Mouse (Mus musculus): ENCODE results near the gene Gm20403. TPM values are rescaled to one million over a fixed set of nuclear protein-coding genes. Genes with fewer than 3 reads are reported as not detected.

Gm20403 gene
- polyA plus RNA-seq, 1 experiment from 2014 or later = not detected

DNA sequence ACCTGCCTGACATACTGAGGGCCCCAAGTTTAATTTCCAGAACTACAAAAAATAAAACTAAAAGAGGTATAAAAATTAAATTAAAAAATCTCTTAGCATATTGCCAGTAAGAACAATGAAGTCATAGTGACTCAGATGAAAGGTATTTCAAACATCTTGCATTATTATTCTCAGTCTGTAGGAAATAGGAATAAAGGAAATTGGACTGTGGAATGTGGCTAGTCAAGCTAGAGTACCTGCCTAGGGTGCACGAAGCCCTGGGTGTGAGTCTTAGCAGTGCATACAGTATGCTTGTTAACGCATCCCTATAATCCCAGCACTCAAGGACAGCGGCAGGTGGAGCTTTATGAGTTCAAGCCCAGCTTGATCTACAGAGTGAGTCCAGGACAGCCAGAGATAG, 9.6 kb upstream of the Gm20403 start:
- no peak overlapping the region for H3K9ac ChIP-seq (ENCODE audit: low read depth, low read length)
- no peak for ATAC-seq
- H3K27me3 ChIP-seq (ENCODE audit: control insufficient read depth, insufficient read depth, low read depth, low read length) = no peaks in the 10 kb centered on the region
- no peak overlapping the region for H3K4me3 ChIP-seq (ENCODE audit: low read depth, low read length)
- no peaks in the 10 kb centered on the region for H3K36me3 ChIP-seq (ENCODE audit: control insufficient read depth, insufficient read depth, low read length)
- WGBS = 75% methylated on average over 3 of the region's 3 CpGs
- no peak overlapping the region for H3K27ac ChIP-seq (ENCODE audit: low read length)
- no peaks in the 10 kb centered on the region for H3K4me1 ChIP-seq (ENCODE audit: control insufficient read depth, insufficient read depth, low read length)
- H3K9me3 ChIP-seq (replicated peaks; ENCODE audit: control insufficient read depth, low read length, poor library complexity, severe bottlenecking) = no peaks in the 10 kb centered on the region
- no peak overlapping the region for H3K4me2 ChIP-seq (ENCODE audit: low read length)

DNA sequence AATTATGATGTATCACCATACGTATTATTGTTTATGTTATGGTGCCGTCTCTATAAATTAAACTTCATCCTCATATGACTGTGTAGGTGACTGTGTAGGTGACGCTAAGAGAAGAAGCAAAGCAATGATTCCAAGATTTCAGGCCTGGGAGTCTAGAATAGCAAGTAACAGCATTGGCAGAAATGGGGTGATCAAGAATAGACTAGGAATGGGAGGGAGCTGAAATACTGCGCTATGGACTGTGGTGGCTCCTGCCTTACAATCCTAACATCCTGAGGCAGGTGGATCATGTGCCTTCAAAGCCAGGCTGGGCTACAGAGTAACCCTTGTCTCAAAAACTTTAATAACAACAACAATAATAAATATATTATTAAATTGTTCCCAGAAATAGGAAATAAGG, 8.1 kb upstream of the Gm20403 start:
- 92% methylated on average over 4 of the region's 4 CpGs for WGBS
- H3K9me3 ChIP-seq (replicated peaks; ENCODE audit: control insufficient read depth, low read length, poor library complexity, severe bottlenecking) = no peaks in the 10 kb centered on the region
- no peak for ATAC-seq
- no peaks in the 10 kb centered on the region for H3K36me3 ChIP-seq (ENCODE audit: control insufficient read depth, insufficient read depth, low read length)
- no peaks in the 10 kb centered on the region for H3K27me3 ChIP-seq (ENCODE audit: control insufficient read depth, insufficient read depth, low read depth, low read length)
- no peak overlapping the region for H3K4me2 ChIP-seq (ENCODE audit: low read length)
- H3K27ac ChIP-seq (ENCODE audit: low read length) = no peak overlapping the region
- H3K9ac ChIP-seq (ENCODE audit: low read depth, low read length) = no peak overlapping the region
- H3K4me3 ChIP-seq (ENCODE audit: low read depth, low read length) = no peak overlapping the region
- no peaks in the 10 kb centered on the region for H3K4me1 ChIP-seq (ENCODE audit: control insufficient read depth, insufficient read depth, low read length)

DNA sequence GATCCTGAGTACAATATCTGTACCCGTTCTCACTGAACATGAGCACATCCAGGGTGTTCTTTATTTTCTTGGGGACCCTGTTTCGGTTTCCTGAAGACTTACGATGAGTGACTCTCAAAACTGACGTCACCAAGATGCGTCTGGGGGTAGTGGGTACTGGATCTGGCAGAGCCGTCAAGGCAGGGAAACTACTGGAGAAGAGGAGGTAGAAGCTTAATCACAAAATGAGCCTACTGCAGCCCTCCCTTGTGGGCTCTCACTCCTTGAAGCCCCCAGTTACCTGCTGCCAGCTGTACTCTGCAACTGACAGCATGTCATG, 7.7 kb upstream of the Gm20403 start:
- no peak for ATAC-seq
- WGBS = 80% methylated on average over 6 of the region's 6 CpGs
- no peaks in the 10 kb centered on the region for H3K4me1 ChIP-seq (ENCODE audit: control insufficient read depth, insufficient read depth, low read length)
- H3K27me3 ChIP-seq (ENCODE audit: control insufficient read depth, insufficient read depth, low read depth, low read length) = no peaks in the 10 kb centered on the region
- no peak overlapping the region for H3K27ac ChIP-seq (ENCODE audit: low read length)
- H3K4me3 ChIP-seq (ENCODE audit: low read depth, low read length) = no peak overlapping the region
- no peaks in the 10 kb centered on the region for H3K36me3 ChIP-seq (ENCODE audit: control insufficient read depth, insufficient read depth, low read length)
- no peak overlapping the region for H3K4me2 ChIP-seq (ENCODE audit: low read length)
- H3K9me3 ChIP-seq (replicated peaks; ENCODE audit: control insufficient read depth, low read length, poor library complexity, severe bottlenecking) = no peaks in the 10 kb centered on the region
- H3K9ac ChIP-seq (ENCODE audit: low read depth, low read length) = no peak overlapping the region

DNA sequence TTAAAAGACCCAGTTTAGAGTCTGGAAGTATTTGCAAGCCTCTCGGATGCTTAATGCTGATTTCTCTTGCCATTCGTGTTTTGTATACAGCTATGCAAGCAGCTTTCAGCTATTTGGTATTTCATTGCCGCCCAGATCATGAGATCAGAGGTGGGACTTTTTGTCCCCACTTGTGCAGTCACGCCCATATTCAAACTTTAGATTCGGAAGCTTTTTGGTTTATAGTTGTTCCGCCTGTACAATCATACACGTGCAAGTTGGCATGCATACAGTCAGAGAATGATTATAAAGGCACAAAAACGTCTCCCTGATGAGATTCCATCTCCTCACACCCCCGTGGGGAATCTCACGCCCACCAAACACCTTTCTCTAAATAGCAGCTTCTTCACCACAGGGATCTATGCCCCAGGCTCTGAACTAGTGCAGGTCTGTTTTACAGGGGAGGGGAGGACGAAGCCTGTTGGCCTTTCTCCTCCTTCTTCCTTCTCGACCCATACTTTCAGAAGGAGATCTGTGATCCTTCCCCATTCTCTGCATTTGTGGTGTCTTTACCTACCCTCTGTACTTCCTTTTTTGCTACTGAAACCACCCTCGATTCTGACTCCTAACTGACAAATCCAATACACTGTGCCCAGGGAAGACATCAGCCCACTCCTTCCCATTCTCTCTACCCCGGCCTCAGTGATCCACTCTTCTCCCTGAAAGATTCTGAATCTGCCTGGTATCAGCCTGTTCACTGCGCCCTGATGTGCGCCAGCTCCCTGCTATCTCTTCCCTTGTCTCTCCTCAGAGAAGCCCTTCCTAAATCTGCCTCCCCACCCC, 7.1 kb upstream of the Gm20403 start:
- no peaks in the 10 kb centered on the region for H3K4me1 ChIP-seq (ENCODE audit: control insufficient read depth, insufficient read depth, low read length)
- no peak overlapping the region for H3K4me2 ChIP-seq (ENCODE audit: low read length)
- H3K9me3 ChIP-seq (replicated peaks; ENCODE audit: control insufficient read depth, low read length, poor library complexity, severe bottlenecking) = no peaks in the 10 kb centered on the region
- H3K4me3 ChIP-seq (ENCODE audit: low read depth, low read length) = no peak overlapping the region
- ATAC-seq = no peak
- H3K27me3 ChIP-seq (ENCODE audit: control insufficient read depth, insufficient read depth, low read depth, low read length) = no peaks in the 10 kb centered on the region
- 77% methylated on average over 16 of the region's 16 CpGs for WGBS
- no peaks in the 10 kb centered on the region for H3K36me3 ChIP-seq (ENCODE audit: control insufficient read depth, insufficient read depth, low read length)
- H3K27ac ChIP-seq (ENCODE audit: low read length) = no peak overlapping the region
- no peak overlapping the region for H3K9ac ChIP-seq (ENCODE audit: low read depth, low read length)

DNA sequence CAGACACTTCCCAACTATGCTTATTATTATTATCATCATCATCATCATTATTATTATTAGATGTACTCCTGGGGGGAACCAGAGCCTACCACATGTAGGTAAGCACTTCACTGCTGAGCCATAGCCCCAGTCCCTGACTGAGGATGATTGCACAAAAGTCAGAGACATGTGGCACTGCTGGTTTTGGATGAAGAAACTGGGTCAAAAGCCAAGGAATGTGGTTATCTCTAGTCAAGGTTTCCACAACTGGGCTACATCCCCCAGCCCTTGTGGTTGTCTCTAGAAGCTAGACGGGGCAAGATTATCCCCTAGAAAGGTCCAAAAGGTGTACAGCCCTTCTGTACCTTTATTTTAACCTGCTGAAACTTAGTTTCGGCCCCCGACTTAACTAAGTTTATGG, 6.5 kb upstream of the Gm20403 start:
- no peaks in the 10 kb centered on the region for H3K9me3 ChIP-seq (replicated peaks; ENCODE audit: control insufficient read depth, low read length, poor library complexity, severe bottlenecking)
- WGBS = 96% methylated on average over 3 of the region's 3 CpGs

DNA sequence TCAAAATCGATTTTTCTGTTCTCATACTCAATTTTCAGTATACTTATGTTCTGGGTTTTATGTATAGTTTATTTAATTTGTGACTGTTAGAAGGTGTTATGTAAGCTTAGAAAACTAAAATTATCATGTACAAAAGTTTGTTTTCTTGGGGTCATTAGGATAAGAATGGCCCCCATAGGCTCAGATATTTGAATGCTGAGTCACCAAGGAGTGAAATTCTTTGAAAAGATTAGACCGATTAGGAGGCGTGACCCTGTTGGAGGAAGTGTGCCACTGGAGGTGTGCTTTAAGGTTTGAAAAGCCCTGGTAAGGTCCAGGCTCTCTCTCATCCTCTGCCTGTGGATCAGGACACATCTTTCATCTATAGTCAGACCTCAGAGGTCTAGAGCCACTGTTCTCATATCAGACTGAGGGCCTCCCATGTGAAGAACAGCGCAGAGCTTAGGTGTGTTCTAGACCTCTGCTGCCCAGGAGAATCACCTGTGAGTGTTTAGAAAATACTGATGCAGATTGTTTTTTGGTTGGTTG, 2.1 kb upstream of the Gm20403 start:
- no peak overlapping the region for H3K27ac ChIP-seq (ENCODE audit: low read length)
- H3K9ac ChIP-seq (ENCODE audit: low read depth, low read length) = no peak overlapping the region
- no peak overlapping the region for H3K4me3 ChIP-seq (ENCODE audit: low read depth, low read length)
- no peak for ATAC-seq
- H3K36me3 ChIP-seq (ENCODE audit: control insufficient read depth, insufficient read depth, low read length) = no peaks in the 10 kb centered on the region
- H3K4me2 ChIP-seq (ENCODE audit: low read length) = no peak overlapping the region
- peaks cover 7% of the 10 kb centered on the region for H3K4me1 ChIP-seq (ENCODE audit: control insufficient read depth, insufficient read depth, low read length)
- 74% methylated on average over 4 of the region's 4 CpGs for WGBS
- H3K9me3 ChIP-seq (replicated peaks; ENCODE audit: control insufficient read depth, low read length, poor library complexity, severe bottlenecking) = no peaks in the 10 kb centered on the region
- H3K27me3 ChIP-seq (ENCODE audit: control insufficient read depth, insufficient read depth, low read depth, low read length) = no peaks in the 10 kb centered on the region

More for the DNA sequence above, 6.5 kb upstream of the Gm20403 start:
- no peak overlapping the region for H3K27ac ChIP-seq (ENCODE audit: low read length)
- no peak overlapping the region for H3K4me2 ChIP-seq (ENCODE audit: low read length)
- no peaks in the 10 kb centered on the region for H3K36me3 ChIP-seq (ENCODE audit: control insufficient read depth, insufficient read depth, low read length)
- H3K4me3 ChIP-seq (ENCODE audit: low read depth, low read length) = no peak overlapping the region
- H3K4me1 ChIP-seq (ENCODE audit: control insufficient read depth, insufficient read depth, low read length) = no peaks in the 10 kb centered on the region
- no peak overlapping the region for H3K9ac ChIP-seq (ENCODE audit: low read depth, low read length)
- no peaks in the 10 kb centered on the region for H3K27me3 ChIP-seq (ENCODE audit: control insufficient read depth, insufficient read depth, low read depth, low read length)
- ATAC-seq = no peak

DNA sequence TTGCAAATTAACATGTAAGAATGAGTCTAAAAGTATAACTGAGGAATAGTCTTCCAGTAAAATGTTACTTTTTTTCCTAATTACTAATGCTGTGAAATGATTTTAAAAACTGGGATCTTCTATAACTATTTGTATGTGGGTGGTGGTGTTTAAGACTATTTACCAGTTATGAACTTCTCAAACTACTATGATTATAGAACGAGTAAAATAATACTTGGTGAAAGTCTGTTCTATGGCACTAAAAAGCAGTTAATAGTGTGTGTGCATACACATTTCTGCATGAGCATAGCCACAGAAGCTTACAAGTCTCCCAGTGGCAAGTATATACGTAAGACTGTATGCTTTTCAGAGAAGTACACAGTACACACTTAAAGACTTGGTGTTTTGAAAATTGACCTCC, 827 bp upstream of the Gm20403 start:
- Histone ChIP-seq H3K4me3 (ENCODE audit: low read depth, low read length) (no peak overlapping the region), H3K27me3 (ENCODE audit: control insufficient read depth, insufficient read depth, low read depth, low read length) (no peaks in the 10 kb centered on the region), H3K4me2 (ENCODE audit: low read length) (no peak overlapping the region), H3K4me1 (ENCODE audit: control insufficient read depth, insufficient read depth, low read length) (peaks cover 7% of the 10 kb centered on the region), H3K27ac (ENCODE audit: low read length) (no peak overlapping the region), H3K9me3 (replicated peaks; ENCODE audit: control insufficient read depth, low read length, poor library complexity, severe bottlenecking) (no peaks in the 10 kb centered on the region), H3K36me3 (ENCODE audit: control insufficient read depth, insufficient read depth, low read length) (no peaks in the 10 kb centered on the region), H3K9ac (ENCODE audit: low read depth, low read length) (no peak overlapping the region)
- no peak for ATAC-seq
- WGBS = 90% methylated on average over 2 of the region's 2 CpGs

DNA sequence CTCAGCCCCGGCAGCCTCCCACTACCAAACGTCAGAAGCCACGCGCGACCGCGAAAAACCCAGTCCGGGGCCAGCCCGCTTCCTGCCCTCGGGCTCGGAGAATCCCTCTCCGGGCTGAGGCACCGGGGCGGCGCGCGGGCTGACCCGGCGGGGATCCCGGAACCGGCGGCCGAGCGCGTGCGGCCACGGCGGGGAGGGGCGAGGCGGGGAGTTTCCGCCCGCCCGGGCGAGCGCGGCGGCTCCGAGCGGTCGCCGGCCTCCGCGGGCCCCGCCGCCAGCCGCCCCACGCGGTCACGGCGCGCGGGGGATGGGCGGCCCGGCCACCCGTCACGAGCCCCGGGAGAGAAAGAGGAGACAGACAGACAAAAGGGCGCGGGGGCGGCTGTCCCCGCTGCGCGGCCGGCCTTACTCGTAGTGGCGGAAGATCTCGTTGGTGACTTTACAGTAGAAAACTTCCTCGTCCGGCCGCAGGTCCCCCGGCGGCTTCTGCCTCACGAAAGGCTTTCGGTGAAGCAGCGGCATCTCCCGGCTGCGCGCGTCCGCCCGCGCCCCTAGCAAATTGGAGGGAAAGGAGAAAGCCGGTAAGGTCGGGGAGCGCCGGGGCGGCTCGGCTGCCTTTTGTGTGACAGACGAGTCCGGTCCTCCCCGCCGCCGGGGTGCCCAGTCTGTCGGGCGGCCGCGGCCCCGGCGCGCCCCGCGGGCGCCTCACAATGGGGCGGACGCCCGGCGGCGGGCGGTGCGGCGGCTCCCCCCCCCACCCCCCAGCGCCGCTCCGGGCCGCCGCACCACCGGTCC, 875 bp downstream of the Gm20403 start:
- H3K36me3 ChIP-seq (ENCODE audit: control insufficient read depth, insufficient read depth, low read length) = no peaks in the 10 kb centered on the region
- under 1% methylated on average over 90 of the region's 117 CpGs for WGBS
- no peaks in the 10 kb centered on the region for H3K9me3 ChIP-seq (replicated peaks; ENCODE audit: control insufficient read depth, low read length, poor library complexity, severe bottlenecking)
- peak overlapping the region; percentile 74 for H3K27ac ChIP-seq (ENCODE audit: low read length)
- H3K9ac ChIP-seq (ENCODE audit: low read depth, low read length) = peak overlapping the region; percentile 78
- H3K27me3 ChIP-seq (ENCODE audit: control insufficient read depth, insufficient read depth, low read depth, low read length) = no peaks in the 10 kb centered on the region
- H3K4me1 ChIP-seq (ENCODE audit: control insufficient read depth, insufficient read depth, low read length) = peaks cover 7% of the 10 kb centered on the region
- ATAC-seq = peak; percentile 75
- peak overlapping the region; percentile 99 for H3K4me2 ChIP-seq (ENCODE audit: low read length)
- peak overlapping the region; percentile 91 for H3K4me3 ChIP-seq (ENCODE audit: low read depth, low read length)

DNA sequence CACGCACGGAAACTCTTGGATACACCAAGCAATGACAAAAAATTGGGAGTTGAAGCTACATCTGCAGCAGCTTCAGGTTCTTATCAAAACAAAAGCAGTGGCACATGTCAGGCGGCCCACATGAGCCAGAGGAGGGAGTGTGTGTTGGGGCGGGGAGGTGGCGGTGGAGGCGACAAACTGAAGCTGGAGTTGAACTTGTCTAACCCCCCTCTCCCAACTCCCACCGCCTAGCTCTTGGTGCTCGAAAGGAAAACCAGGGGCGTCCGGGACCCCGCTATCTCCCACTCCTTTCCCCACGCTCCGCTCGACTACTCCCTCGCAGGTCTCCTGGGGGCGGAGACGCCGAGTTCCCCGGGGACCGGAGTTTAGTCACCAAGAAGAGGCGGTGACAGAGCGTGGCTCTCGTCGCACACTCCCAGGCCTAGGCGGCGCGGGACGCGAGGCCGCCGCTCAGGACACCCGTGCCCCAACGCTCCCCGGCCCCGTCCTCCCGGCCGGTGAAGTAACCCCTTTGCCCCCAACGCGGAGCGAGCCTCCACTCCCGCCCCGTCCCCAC, 1.6 kb downstream of the Gm20403 start:
- WGBS = under 1% methylated on average over 42 of the region's 42 CpGs

More for the DNA sequence above, 1.6 kb downstream of the Gm20403 start:
- H3K9me3 ChIP-seq (replicated peaks; ENCODE audit: control insufficient read depth, low read length, poor library complexity, severe bottlenecking) = no peaks in the 10 kb centered on the region
- no peaks in the 10 kb centered on the region for H3K27me3 ChIP-seq (ENCODE audit: control insufficient read depth, insufficient read depth, low read depth, low read length)
- H3K4me3 ChIP-seq (ENCODE audit: low read depth, low read length) = peak overlapping the region; percentile 91
- ATAC-seq = peak; percentile 73
- H3K9ac ChIP-seq (ENCODE audit: low read depth, low read length) = peak overlapping the region; percentile 78
- H3K4me1 ChIP-seq (ENCODE audit: control insufficient read depth, insufficient read depth, low read length) = peaks cover 7% of the 10 kb centered on the region
- H3K36me3 ChIP-seq (ENCODE audit: control insufficient read depth, insufficient read depth, low read length) = no peaks in the 10 kb centered on the region
- peak overlapping the region; percentile 74 for H3K27ac ChIP-seq (ENCODE audit: low read length)
- H3K4me2 ChIP-seq (ENCODE audit: low read length) = peak overlapping the region; percentile 99
